Comparison of ENCODE assay signal across 11 mouse cellular contexts in genomic region chr9:84281610-84282009, GRCm38 (mm10).
DNase-seq lines count a peak whose midpoint lies in the region; ATAC-seq and TF ChIP-seq lines count a peak whose summit lies in the region.
"Had no signal": no experiment of that assay in that cellular context is flagged by ENCODE, and none has a peak within 500 bp of the region (broad histone marks: within the 10 kb centered on the region; RNA-seq: fewer than 3 reads in every experiment).

No protein-coding gene starts in this region.

- 0 out of 2 replicates have a peak, but pooled peaks cover 3% of the 10 kb centered on the region for H3K36me3 ChIP-seq in midbrain, embryonic 12.5 days
- H3K36me3 ChIP-seq in midbrain, embryonic 11.5 days (ENCODE audit: control insufficient read depth, insufficient read depth, low read length), result no peaks in the 10 kb centered on the region
- no peaks in the 10 kb centered on the region for H3K36me3 ChIP-seq in hindbrain, embryonic 15.5 days
- H3K36me3 ChIP-seq in myocyte (ENCODE audit: control insufficient read depth, insufficient read depth), result no peaks in the 10 kb centered on the region
- H3K36me3 ChIP-seq: embryonic facial prominence, embryonic 13.5 days had no signal

- WGBS in midbrain, embryonic 12.5 days, result 72% methylated on average over 3 of the region's 3 CpGs
- 85% methylated on average over 3 of the region's 3 CpGs for WGBS in midbrain, embryonic 11.5 days
- 46% methylated on average over 3 of the region's 3 CpGs for WGBS in hindbrain, embryonic 15.5 days

- no peak overlapping the region for H3K9ac ChIP-seq in midbrain, embryonic 12.5 days (replicated peaks)
- H3K9ac ChIP-seq in midbrain, embryonic 11.5 days (ENCODE audit: low read length), result no peak overlapping the region
- H3K9ac ChIP-seq in hindbrain, embryonic 15.5 days, result no peak overlapping the region
- H3K9ac ChIP-seq: embryonic facial prominence, embryonic 13.5 days had no signal

- no peak overlapping the region for H3K4me2 ChIP-seq in midbrain, embryonic 12.5 days (replicated peaks)
- H3K4me2 ChIP-seq in midbrain, embryonic 11.5 days, result no peak overlapping the region
- H3K4me2 ChIP-seq in hindbrain, embryonic 15.5 days, result no peak overlapping the region
- H3K4me2 ChIP-seq in myocyte (ENCODE audit: low read depth), result peak overlapping the region; percentile 53
- H3K4me2 ChIP-seq: embryonic facial prominence, embryonic 13.5 days had no signal

- H3K27me3 ChIP-seq in midbrain, embryonic 12.5 days, result no peaks in the 10 kb centered on the region
- no peaks in the 10 kb centered on the region for H3K27me3 ChIP-seq in midbrain, embryonic 11.5 days (ENCODE audit: control insufficient read depth, insufficient read depth, low read length)
- no peaks in the 10 kb centered on the region for H3K27me3 ChIP-seq in hindbrain, embryonic 15.5 days
- H3K27me3 ChIP-seq in myocyte (ENCODE audit: control insufficient read depth, insufficient read depth, insufficient read length), result no peaks in the 10 kb centered on the region
- H3K27me3 ChIP-seq: embryonic facial prominence, embryonic 13.5 days; megakaryocyte, embryonic 14.5 days had no signal

- no peaks in the 10 kb centered on the region for H3K9me3 ChIP-seq in midbrain, embryonic 12.5 days
- no peaks in the 10 kb centered on the region for H3K9me3 ChIP-seq in midbrain, embryonic 11.5 days (ENCODE audit: control insufficient read depth, low read length)
- no peaks in the 10 kb centered on the region for H3K9me3 ChIP-seq in hindbrain, embryonic 15.5 days
- H3K9me3 ChIP-seq: embryonic facial prominence, embryonic 13.5 days had no signal

- peaks cover 17% of the 10 kb centered on the region for H3K4me1 ChIP-seq in midbrain, embryonic 12.5 days
- H3K4me1 ChIP-seq in midbrain, embryonic 11.5 days (ENCODE audit: control insufficient read depth, insufficient read depth, low read length), result peaks cover 2% of the 10 kb centered on the region; the same call in 1 of the 2 replicates
- H3K4me1 ChIP-seq in hindbrain, embryonic 15.5 days (replicated peaks), result no peaks in the 10 kb centered on the region
- H3K4me1 ChIP-seq: megakaryocyte, embryonic 14.5 days had no signal

- H3K4me3 ChIP-seq in midbrain, embryonic 12.5 days, result no peak overlapping the region
- no peak overlapping the region for H3K4me3 ChIP-seq in midbrain, embryonic 11.5 days (ENCODE audit: low read depth, low read length)
- H3K4me3 ChIP-seq in hindbrain, embryonic 15.5 days, result no peak overlapping the region
- H3K4me3 ChIP-seq in myocyte, result no peak overlapping the region
- H3K4me3 ChIP-seq: embryonic facial prominence, embryonic 13.5 days; megakaryocyte, embryonic 14.5 days had no signal

- no peak for DNase-seq in midbrain, embryonic 11.5 days (ENCODE audit: low spot score, missing footprints)
- no peak for DNase-seq in gastrocnemius, postnatal 25 days
- DNase-seq in right cerebral cortex, postnatal 36 days (ENCODE audit: low spot score in 2 of 2), result no peak
- DNase-seq: right cerebral cortex, postnatal 14 days; thymus, postnatal 36 days had no signal

- H3K27ac ChIP-seq in midbrain, embryonic 12.5 days (replicated peaks), result 0 out of 2 replicates have a peak overlapping the region, but pooled peaks have one; percentile 25
- no peak overlapping the region for H3K27ac ChIP-seq in midbrain, embryonic 11.5 days (ENCODE audit: low read depth, low read length)
- no peak overlapping the region for H3K27ac ChIP-seq in hindbrain, embryonic 15.5 days (replicated peaks)
- H3K27ac ChIP-seq: embryonic facial prominence, embryonic 13.5 days had no signal

- ATAC-seq in midbrain, embryonic 12.5 days (ENCODE audit: low FRiP score, low read depth), result 0 out of 2 replicates have a peak, but pooled peaks have one; percentile 24
- no peak for ATAC-seq in midbrain, embryonic 11.5 days (ENCODE audit: low FRiP score)
- ATAC-seq in common myeloid progenitor, adult 5-6 weeks (replicated peaks; ENCODE audit: low read depth, poor library complexity, severe bottlenecking), result peak; percentile 100
- ATAC-seq in hindbrain, embryonic 15.5 days (ENCODE audit: low FRiP score, low read depth), result peak; percentile 70; the same call in 1 of the 2 replicates

- no peak for TF ChIP-seq POLR2A in myocyte (IDR thresholded peaks at IDR 0.05; ENCODE audit: insufficient read length, low read depth)

- H3ac ChIP-seq in myocyte (ENCODE audit: control insufficient read depth, insufficient read length), result no peak overlapping the region

- no peaks in the 10 kb centered on the region for H3K79me2 ChIP-seq in myocyte (ENCODE audit: control insufficient read depth, insufficient read depth)

TF ChIP-seq in myocyte, 11 proteins besides CTCF, POLR2A, EP300 and RAD21:
- TF ChIP-seq SRF (IDR thresholded peaks at IDR 0.05; ENCODE audit: control insufficient read depth, insufficient read length, low read depth) (no peak), CEBPB (IDR thresholded peaks at IDR 0.05; ENCODE audit: insufficient read depth, poor library complexity, severe bottlenecking) (no peak), POLR2AphosphoS2 (IDR thresholded peaks at IDR 0.05; ENCODE audit: insufficient read length, low read depth) (no peak), USF1 (IDR thresholded peaks at IDR 0.05; ENCODE audit: low read depth) (no peak), E2F4 (IDR thresholded peaks at IDR 0.05; ENCODE audit: insufficient read depth) (no peak), REST (IDR thresholded peaks at IDR 0.05; ENCODE audit: insufficient read depth, insufficient read length) (no peak), TCF12 (IDR thresholded peaks at IDR 0.05; ENCODE audit: insufficient read depth, poor library complexity, severe bottlenecking) (no peak), MYOD1 (IDR thresholded peaks at IDR 0.05; ENCODE audit: control insufficient read depth in 1 of 3, insufficient read length in 2 of 3, low read depth in 2 of 3) (no peak), MAX (IDR thresholded peaks at IDR 0.05; ENCODE audit: low read depth) (no peak), MYOG (IDR thresholded peaks at IDR 0.05; ENCODE audit: control insufficient read depth in 1 of 3, insufficient read depth in 1 of 3, insufficient read length in 2 of 3, low read depth in 2 of 3) (no peak), TCF3 (IDR thresholded peaks at IDR 0.05; ENCODE audit: insufficient read length, low read depth) (no peak)
TF ChIP-seq in myocyte: peak in this region for 0.
